20 mouse cellular contexts compared by ENCODE assay signal in the genomic region with DNA sequence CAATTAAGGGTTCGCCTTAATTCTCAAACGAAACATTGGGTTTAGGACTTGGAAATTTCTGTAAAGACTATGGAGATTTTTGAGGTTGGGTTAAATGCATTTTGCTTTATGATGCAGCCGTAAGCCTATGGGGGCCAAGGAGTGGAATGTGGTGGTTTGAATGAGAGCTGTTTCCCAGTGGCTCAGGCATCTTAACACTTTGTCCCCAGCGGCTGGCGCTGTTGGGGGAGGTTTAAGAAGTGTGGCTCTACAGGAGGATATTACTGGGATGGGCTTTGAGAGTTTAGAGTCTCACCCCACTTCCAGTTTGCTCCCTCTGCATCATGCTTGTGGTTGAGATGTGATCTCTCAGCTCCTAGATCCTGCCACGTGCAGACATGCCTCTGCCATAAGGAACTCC.
"Had no signal": no experiment of that assay in that cellular context is flagged by ENCODE, and none has a peak within 500 bp of the region (broad histone marks: within the 10 kb centered on the region; RNA-seq: fewer than 3 reads in every experiment).

No protein-coding gene starts in this region.

- H3K4me1 ChIP-seq: lung, embryonic 15.5 days; midbrain, embryonic 10.5 days; neural tube, embryonic 13.5 days had no signal

- DNase-seq: kidney, adult 2 months; kidney, postnatal 10 days; kidney, postnatal 36 days; layer of hippocampus, postnatal 36 days; liver; lung, adult 18-20 months; lung, postnatal 36 days; thymus, postnatal 36 days had no signal

- H3K27ac ChIP-seq: kidney, embryonic 15.5 days; limb, embryonic 10.5 days; limb, embryonic 13.5 days; liver, embryonic 12.5 days; liver, embryonic 15.5 days; lung, embryonic 15.5 days; midbrain, embryonic 10.5 days; midbrain, embryonic 13.5 days; neural tube, embryonic 13.5 days had no signal

- ATAC-seq: liver, embryonic 12.5 days; midbrain, embryonic 13.5 days; midbrain, embryonic 16.5 days had no signal

- H3K27me3 ChIP-seq: kidney, embryonic 15.5 days; limb, embryonic 13.5 days; liver, embryonic 12.5 days; liver, embryonic 15.5 days; lung, embryonic 15.5 days; megakaryocyte, embryonic 14.5 days; midbrain, embryonic 13.5 days; neural tube, embryonic 13.5 days had no signal

- H3K4me2 ChIP-seq: kidney, embryonic 15.5 days; limb, embryonic 13.5 days; liver, embryonic 12.5 days; liver, embryonic 15.5 days; lung, embryonic 15.5 days; midbrain, embryonic 13.5 days; neural tube, embryonic 13.5 days had no signal

- H3K9ac ChIP-seq: kidney, embryonic 15.5 days; limb, embryonic 13.5 days; liver, embryonic 12.5 days; liver, embryonic 15.5 days; lung, embryonic 15.5 days; midbrain, embryonic 13.5 days; neural tube, embryonic 13.5 days had no signal

- H3K9me3 ChIP-seq: kidney, embryonic 15.5 days; limb, embryonic 10.5 days; limb, embryonic 13.5 days; liver, embryonic 12.5 days; liver, embryonic 15.5 days; lung, embryonic 15.5 days; megakaryocyte, embryonic 14.5 days; midbrain, embryonic 10.5 days; midbrain, embryonic 13.5 days; neural tube, embryonic 13.5 days had no signal

- H3K4me3 ChIP-seq: kidney, embryonic 15.5 days; limb, embryonic 10.5 days; limb, embryonic 13.5 days; liver, embryonic 12.5 days; liver, embryonic 15.5 days; lung, embryonic 15.5 days; megakaryocyte, embryonic 14.5 days; midbrain, embryonic 10.5 days; midbrain, embryonic 13.5 days; myocyte; neural tube, embryonic 13.5 days had no signal
